Mouse (Mus musculus) heart, embryonic 15.5 days (tissue): ENCODE results near the gene P2ry2. TPM values are rescaled to one million over a fixed set of nuclear protein-coding genes. Genes with fewer than 3 reads are reported as not detected.

Source experiments
- ATAC-seq: fragments of 200-750 bp; cut with Nextera tagmentation; replicated peaks from 2 replicates; pipeline ENCODE4 v1.8.0; 2017; ENCODE audit warnings: low read depth, moderate TSS enrichment; ENCODE audit not compliant: insufficient number of reproducible peaks, insufficient read depth, low FRiP score
- H3K27ac ChIP-seq: fragments of 300-500 bp; sonication (generic); 2 replicates; pipeline ENCODE4 v1.5.1; 2015; ENCODE audit warnings: mild to moderate bottlenecking, inconsistent platforms
- H3K27me3 ChIP-seq: fragments of 300-500 bp; sonication (generic); 2 replicates; pipeline ENCODE4 v1.6.1; 2015; ENCODE audit warnings: inconsistent platforms
- H3K36me3 ChIP-seq: fragments of 300-500 bp; sonication (generic); 2 replicates; pipeline ENCODE4 v1.6.1; 2015; ENCODE audit warnings: mild to moderate bottlenecking, inconsistent platforms
- H3K4me1 ChIP-seq: fragments of 300-500 bp; sonication (generic); replicated peaks from 2 replicates; pipeline ENCODE4 v1.6.1; 2015; ENCODE audit warnings: inconsistent platforms
- H3K4me2 ChIP-seq: fragments of 300-500 bp; sonication (generic); 2 replicates; pipeline ENCODE4 v1.6.1; 2015; ENCODE audit warnings: inconsistent platforms, mild to moderate bottlenecking, moderate library complexity
- H3K4me3 ChIP-seq: fragments of 300-500 bp; sonication (generic); 2 replicates; pipeline ENCODE4 v1.5.1; 2015; ENCODE audit warnings: mild to moderate bottlenecking, inconsistent platforms
- H3K9ac ChIP-seq: fragments of 300-500 bp; sonication (generic); 2 replicates; pipeline ENCODE4 v1.6.1; 2015; ENCODE audit warnings: mild to moderate bottlenecking, inconsistent platforms
- H3K9me3 ChIP-seq: fragments of 300-500 bp; sonication (generic); replicated peaks from 2 replicates; pipeline ENCODE4 v1.6.1; 2016; ENCODE audit warnings: inconsistent platforms
- WGBS: fragments of 180-500 bp; shearing (Covaris S2); methylation state at CpG from one replicate; pipeline ENCODE4 v1.1.7; 2015; ENCODE audit warnings: mixed read lengths; 5-methylcytosine and 5-hydroxymethylcytosine counted together
- polyA plus RNA-seq: library from polyadenylated mRNA; unstranded; fragments of >200 nt; fragmentation: Nextera tagmentation; extraction: Ambion mirVana; gene quantifications from 2 replicates; pipeline ENCODE4 v1.2.1, GENCODE M21; 2015

The P2ry2 gene
- polyA plus RNA-seq, 1 experiment from 2014 or later = 2.2 TPM

GRCm38 (mm10) chr7:100960462-100960861, 52.2 kb downstream of the P2ry2 start:
- 74% methylated on average over 2 of the region's 2 CpGs for WGBS
- H3K4me2 ChIP-seq = no peak overlapping the region
- no peak overlapping the region for H3K9ac ChIP-seq
- no peak for ATAC-seq
- no peaks in the 10 kb centered on the region for H3K9me3 ChIP-seq
- H3K27me3 ChIP-seq = 0 out of 2 replicates have a peak, but pooled peaks cover 4% of the 10 kb centered on the region
- H3K27ac ChIP-seq = no peak overlapping the region
- no peaks in the 10 kb centered on the region for H3K36me3 ChIP-seq
- H3K4me3 ChIP-seq = no peak overlapping the region
- 0 out of 2 replicates have a peak, but pooled peaks cover 2% of the 10 kb centered on the region for H3K4me1 ChIP-seq

GRCm38 (mm10) chr7:100958426-100958825, 54.2 kb downstream of the P2ry2 start:
- Histone ChIP-seq H3K9ac (no peak overlapping the region), H3K27ac (no peak overlapping the region), H3K9me3 (no peaks in the 10 kb centered on the region), H3K4me3 (no peak overlapping the region), H3K27me3 (0 out of 2 replicates have a peak, but pooled peaks cover 4% of the 10 kb centered on the region), H3K36me3 (no peaks in the 10 kb centered on the region), H3K4me1 (peaks cover 3% of the 10 kb centered on the region; the same call in 1 of the 2 replicates), H3K4me2 (no peak overlapping the region)
- ATAC-seq = no peak
- 94% methylated on average over 2 of the region's 2 CpGs for WGBS

GRCm38 (mm10) chr7:100952686-100953085, 60.0 kb downstream of the P2ry2 start:
- Histone ChIP-seq H3K9me3 (no peaks in the 10 kb centered on the region), H3K27me3 (0 out of 2 replicates have a peak, but pooled peaks cover 4% of the 10 kb centered on the region), H3K27ac (peak overlapping the region; percentile 40), H3K9ac (no peak overlapping the region), H3K36me3 (no peaks in the 10 kb centered on the region), H3K4me3 (no peak overlapping the region), H3K4me2 (no peak overlapping the region), H3K4me1 (peaks cover 39% of the 10 kb centered on the region)
- ATAC-seq = no peak
- WGBS = 50% methylated on average over 7 of the region's 7 CpGs

GRCm38 (mm10) chr7:100951903-100952302, 60.8 kb downstream of the P2ry2 start:
- H3K27ac ChIP-seq = peak overlapping the region; percentile 40; the same call in 1 of the 2 replicates
- no peak for ATAC-seq
- H3K4me3 ChIP-seq = no peak overlapping the region
- H3K27me3 ChIP-seq = 0 out of 2 replicates have a peak, but pooled peaks cover 4% of the 10 kb centered on the region
- no peaks in the 10 kb centered on the region for H3K36me3 ChIP-seq
- no peak overlapping the region for H3K9ac ChIP-seq
- H3K9me3 ChIP-seq = no peaks in the 10 kb centered on the region
- 60% methylated on average over 2 of the region's 2 CpGs for WGBS
- H3K4me1 ChIP-seq = peaks cover 39% of the 10 kb centered on the region
- no peak overlapping the region for H3K4me2 ChIP-seq

GRCm38 (mm10) chr7:100950481-100951010, 62.1 kb downstream of the P2ry2 start:
- H3K27me3 ChIP-seq = 0 out of 2 replicates have a peak, but pooled peaks cover 7% of the 10 kb centered on the region
- peak overlapping the region; percentile 74 for H3K27ac ChIP-seq
- ATAC-seq = peak; percentile 63
- 45% methylated on average over 12 of the region's 12 CpGs for WGBS
- H3K4me3 ChIP-seq = no peak overlapping the region
- no peaks in the 10 kb centered on the region for H3K36me3 ChIP-seq
- H3K9ac ChIP-seq = no peak overlapping the region
- H3K9me3 ChIP-seq = no peaks in the 10 kb centered on the region
- H3K4me1 ChIP-seq = peaks cover 41% of the 10 kb centered on the region
- H3K4me2 ChIP-seq = no peak overlapping the region

- H3K27ac ChIP-seq = peak overlapping the region; percentile 74
- H3K4me1 ChIP-seq = peaks cover 41% of the 10 kb centered on the region
- H3K9me3 ChIP-seq = no peaks in the 10 kb centered on the region
- 0 out of 2 replicates have a peak, but pooled peaks have one; percentile 2 for ATAC-seq
- no peak overlapping the region for H3K4me2 ChIP-seq
- 0 out of 2 replicates have a peak, but pooled peaks cover 7% of the 10 kb centered on the region for H3K27me3 ChIP-seq
- H3K9ac ChIP-seq = no peak overlapping the region
- H3K4me3 ChIP-seq = no peak overlapping the region
- 78% methylated on average over 5 of the region's 5 CpGs for WGBS
- no peaks in the 10 kb centered on the region for H3K36me3 ChIP-seq
Observed at GRCm38 (mm10) chr7:100950031-100950430, 62.6 kb downstream of the P2ry2 start.

Other genes with a start within 250 kb of the P2ry2 start
- gene Relt, start 149.4 kb downstream of the P2ry2 start, polyA plus RNA-seq = 2.5 and 4.9 TPM in 2 replicates
- 4.1 and 6.6 TPM in 2 replicates for gene Arhgef17, start 80.8 kb downstream of the P2ry2 start, polyA plus RNA-seq
- gene P2ry6, start 38.2 kb downstream of the P2ry2 start, polyA plus RNA-seq = 3.8 and 6.8 TPM in 2 replicates
- gene Fchsd2, start 80.0 kb upstream of the P2ry2 start, polyA plus RNA-seq = 14.8 and 15.8 TPM in 2 replicates